Mouse (Mus musculus): ENCODE results near the gene Tmcc3. TPM values are rescaled to one million over a fixed set of nuclear protein-coding genes. Genes with fewer than 3 reads are reported as not detected.

Tmcc3 gene
- polyA plus RNA-seq, 1 experiment, result 14.8 TPM

- H3K36me3 ChIP-seq (ENCODE audit: control insufficient read depth, insufficient read depth, low read length, poor library complexity, severe bottlenecking), result no peaks in the 10 kb centered on the region
Observed at GRCm38 (mm10) chr10:94336071-94336470, 24.3 kb downstream of the Tmcc3 start.

GRCm38 (mm10) chr10:94341501-94341900 lies 29.8 kb downstream of the Tmcc3 start:
- Histone ChIP-seq H3K27me3 (ENCODE audit: control insufficient read depth, insufficient read depth, low read length, poor library complexity, severe bottlenecking) (no peaks in the 10 kb centered on the region), H3K27ac (ENCODE audit: insufficient read depth, low read length) (no peak overlapping the region), H3K9me3 (replicated peaks; ENCODE audit: control insufficient read depth, insufficient read depth, low read length, poor library complexity, severe bottlenecking) (no peaks in the 10 kb centered on the region), H3K36me3 (ENCODE audit: control insufficient read depth, insufficient read depth, low read length, poor library complexity, severe bottlenecking) (no peaks in the 10 kb centered on the region), H3K4me3 (ENCODE audit: low read depth, low read length) (no peak overlapping the region), H3K9ac (ENCODE audit: low read depth, poor library complexity, severe bottlenecking) (no peak overlapping the region), H3K4me1 (ENCODE audit: control insufficient read depth, insufficient read depth, low read length) (no peaks in the 10 kb centered on the region)
- no peak for TF ChIP-seq CTCF (IDR thresholded peaks at IDR 0.05; ENCODE audit: low read depth, low read length)
- TF ChIP-seq POLR2A (IDR thresholded peaks at IDR 0.05; ENCODE audit: insufficient read depth, low read length), result no peak
- no peak for TF ChIP-seq EP300 (IDR thresholded peaks at IDR 0.05; ENCODE audit: insufficient read depth, low read depth, low read length)

More at GRCm38 (mm10) chr10:94336071-94336470, 24.3 kb downstream of the Tmcc3 start:
- no peaks in the 10 kb centered on the region for H3K27me3 ChIP-seq (ENCODE audit: control insufficient read depth, insufficient read depth, low read length, poor library complexity, severe bottlenecking)
- H3K4me1 ChIP-seq (ENCODE audit: control insufficient read depth, insufficient read depth, low read length), result no peaks in the 10 kb centered on the region
- no peak overlapping the region for H3K27ac ChIP-seq (ENCODE audit: insufficient read depth, low read length)
- TF ChIP-seq POLR2A (IDR thresholded peaks at IDR 0.05; ENCODE audit: insufficient read depth, low read length) (no peak), CTCF (IDR thresholded peaks at IDR 0.05; ENCODE audit: low read depth, low read length) (no peak), EP300 (IDR thresholded peaks at IDR 0.05; ENCODE audit: insufficient read depth, low read depth, low read length) (no peak)
- no peak overlapping the region for H3K9ac ChIP-seq (ENCODE audit: low read depth, poor library complexity, severe bottlenecking)
- no peaks in the 10 kb centered on the region for H3K9me3 ChIP-seq (replicated peaks; ENCODE audit: control insufficient read depth, insufficient read depth, low read length, poor library complexity, severe bottlenecking)
- H3K4me3 ChIP-seq (ENCODE audit: low read depth, low read length), result no peak overlapping the region

GRCm38 (mm10) chr10:94342256-94342655 lies 30.5 kb downstream of the Tmcc3 start:
- no peaks in the 10 kb centered on the region for H3K9me3 ChIP-seq (replicated peaks; ENCODE audit: control insufficient read depth, insufficient read depth, low read length, poor library complexity, severe bottlenecking)
- TF ChIP-seq CTCF (IDR thresholded peaks at IDR 0.05; ENCODE audit: low read depth, low read length) (no peak), POLR2A (IDR thresholded peaks at IDR 0.05; ENCODE audit: insufficient read depth, low read length) (no peak), EP300 (IDR thresholded peaks at IDR 0.05; ENCODE audit: insufficient read depth, low read depth, low read length) (no peak)
- no peak overlapping the region for H3K27ac ChIP-seq (ENCODE audit: insufficient read depth, low read length)
- no peak overlapping the region for H3K9ac ChIP-seq (ENCODE audit: low read depth, poor library complexity, severe bottlenecking)
- H3K4me3 ChIP-seq (ENCODE audit: low read depth, low read length), result no peak overlapping the region
- no peaks in the 10 kb centered on the region for H3K4me1 ChIP-seq (ENCODE audit: control insufficient read depth, insufficient read depth, low read length)
- no peaks in the 10 kb centered on the region for H3K36me3 ChIP-seq (ENCODE audit: control insufficient read depth, insufficient read depth, low read length, poor library complexity, severe bottlenecking)
- no peaks in the 10 kb centered on the region for H3K27me3 ChIP-seq (ENCODE audit: control insufficient read depth, insufficient read depth, low read length, poor library complexity, severe bottlenecking)

- Histone ChIP-seq H3K4me3 (ENCODE audit: low read depth, low read length) (no peak overlapping the region), H3K36me3 (ENCODE audit: control insufficient read depth, insufficient read depth, low read length, poor library complexity, severe bottlenecking) (no peaks in the 10 kb centered on the region), H3K4me1 (ENCODE audit: control insufficient read depth, insufficient read depth, low read length) (no peaks in the 10 kb centered on the region), H3K9ac (ENCODE audit: low read depth, poor library complexity, severe bottlenecking) (no peak overlapping the region), H3K9me3 (replicated peaks; ENCODE audit: control insufficient read depth, insufficient read depth, low read length, poor library complexity, severe bottlenecking) (no peaks in the 10 kb centered on the region), H3K27ac (ENCODE audit: insufficient read depth, low read length) (no peak overlapping the region), H3K27me3 (ENCODE audit: control insufficient read depth, insufficient read depth, low read length, poor library complexity, severe bottlenecking) (no peaks in the 10 kb centered on the region)
- no peak for TF ChIP-seq POLR2A (IDR thresholded peaks at IDR 0.05; ENCODE audit: insufficient read depth, low read length)
- no peak for TF ChIP-seq CTCF (IDR thresholded peaks at IDR 0.05; ENCODE audit: low read depth, low read length)
- no peak for TF ChIP-seq EP300 (IDR thresholded peaks at IDR 0.05; ENCODE audit: insufficient read depth, low read depth, low read length)
Observed at GRCm38 (mm10) chr10:94343581-94343980, 31.8 kb downstream of the Tmcc3 start.

GRCm38 (mm10) chr10:94344631-94345417 lies 33.1 kb downstream of the Tmcc3 start:
- Histone ChIP-seq H3K27ac (ENCODE audit: insufficient read depth, low read length) (no peak overlapping the region), H3K9ac (ENCODE audit: low read depth, poor library complexity, severe bottlenecking) (no peak overlapping the region), H3K36me3 (ENCODE audit: control insufficient read depth, insufficient read depth, low read length, poor library complexity, severe bottlenecking) (no peaks in the 10 kb centered on the region), H3K4me3 (ENCODE audit: low read depth, low read length) (no peak overlapping the region), H3K9me3 (replicated peaks; ENCODE audit: control insufficient read depth, insufficient read depth, low read length, poor library complexity, severe bottlenecking) (no peaks in the 10 kb centered on the region), H3K27me3 (ENCODE audit: control insufficient read depth, insufficient read depth, low read length, poor library complexity, severe bottlenecking) (no peaks in the 10 kb centered on the region), H3K4me1 (ENCODE audit: control insufficient read depth, insufficient read depth, low read length) (no peaks in the 10 kb centered on the region)
- no peak for TF ChIP-seq CTCF (IDR thresholded peaks at IDR 0.05; ENCODE audit: low read depth, low read length)
- TF ChIP-seq EP300 (IDR thresholded peaks at IDR 0.05; ENCODE audit: insufficient read depth, low read depth, low read length), result no peak
- no peak for TF ChIP-seq POLR2A (IDR thresholded peaks at IDR 0.05; ENCODE audit: insufficient read depth, low read length)

GRCm38 (mm10) chr10:94345509-94346252 lies 33.9 kb downstream of the Tmcc3 start:
- TF ChIP-seq POLR2A (IDR thresholded peaks at IDR 0.05; ENCODE audit: insufficient read depth, low read length), result no peak
- no peak for TF ChIP-seq CTCF (IDR thresholded peaks at IDR 0.05; ENCODE audit: low read depth, low read length)
- no peak for TF ChIP-seq EP300 (IDR thresholded peaks at IDR 0.05; ENCODE audit: insufficient read depth, low read depth, low read length)
- Histone ChIP-seq H3K27me3 (ENCODE audit: control insufficient read depth, insufficient read depth, low read length, poor library complexity, severe bottlenecking) (no peaks in the 10 kb centered on the region), H3K9me3 (replicated peaks; ENCODE audit: control insufficient read depth, insufficient read depth, low read length, poor library complexity, severe bottlenecking) (no peaks in the 10 kb centered on the region)

More at GRCm38 (mm10) chr10:94345509-94346252, 33.9 kb downstream of the Tmcc3 start:
- no peak overlapping the region for H3K27ac ChIP-seq (ENCODE audit: insufficient read depth, low read length)
- no peaks in the 10 kb centered on the region for H3K36me3 ChIP-seq (ENCODE audit: control insufficient read depth, insufficient read depth, low read length, poor library complexity, severe bottlenecking)
- H3K4me1 ChIP-seq (ENCODE audit: control insufficient read depth, insufficient read depth, low read length), result no peaks in the 10 kb centered on the region
- no peak overlapping the region for H3K9ac ChIP-seq (ENCODE audit: low read depth, poor library complexity, severe bottlenecking)
- H3K4me3 ChIP-seq (ENCODE audit: low read depth, low read length), result no peak overlapping the region

All from ES-Bruce4 (cell line).